Mouse (Mus musculus): Measurements from ENCODE around the gene Ank3. TPM values are rescaled to one million over a fixed set of nuclear protein-coding genes. Genes with fewer than 3 reads are reported as not detected.

Ank3 gene
- polyA plus RNA-seq, 1 experiment, result 1.2 TPM

GRCm38 (mm10) chr10:69616953-69617352 is 218.4 kb downstream of the Ank3 start:
- WGBS, result 73% methylated on average over 3 of the region's 3 CpGs
- DNase-seq (ENCODE audit: low read depth in 1 of 2, low spot score in 2 of 2), result no peak
- H3K36me3 ChIP-seq (ENCODE audit: control insufficient read depth, insufficient read depth, low read length), result no peaks in the 10 kb centered on the region

DNA sequence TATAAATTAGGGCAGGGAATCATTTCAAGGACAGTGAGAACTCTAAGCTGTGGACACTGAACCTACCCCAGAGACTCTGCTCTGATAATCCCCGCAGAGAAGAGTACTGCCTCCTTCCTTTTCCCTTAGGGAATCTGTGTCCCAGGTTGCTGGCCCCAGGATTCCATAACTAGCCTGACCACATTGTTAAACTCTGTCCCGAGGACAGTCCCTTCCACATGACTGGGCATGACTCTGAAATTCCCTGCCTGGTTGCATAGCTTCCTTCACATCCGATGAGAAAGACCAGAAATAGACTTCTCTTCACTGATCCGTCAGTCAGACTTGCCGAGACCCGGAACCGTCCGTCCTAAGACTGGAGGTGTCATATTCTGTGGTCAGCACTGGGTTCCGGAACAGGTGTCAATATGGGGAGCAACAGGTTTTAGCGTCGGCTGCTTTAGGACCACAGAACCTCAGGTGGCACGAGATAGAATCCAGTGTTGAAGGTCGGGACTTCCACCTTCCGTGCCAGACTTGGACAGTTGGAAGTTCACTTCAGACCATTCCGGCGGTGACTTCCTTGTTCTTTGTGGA is 219.1 kb downstream of the Ank3 start:
- no peak for TF ChIP-seq CTCF (IDR thresholded peaks at IDR 0.05; ENCODE audit: extremely low read depth, insufficient read depth, insufficient read length, insufficient replicate concordance)
- no peak for TF ChIP-seq POLR2A (IDR thresholded peaks at IDR 0.05; ENCODE audit: low read depth, low read length)
- no peak for DNase-seq (ENCODE audit: low read depth in 1 of 2, low spot score in 2 of 2)
- Histone ChIP-seq H3K4me1 (ENCODE audit: control insufficient read depth, insufficient read depth, insufficient read length) (no peaks in the 10 kb centered on the region), H3K36me3 (ENCODE audit: control insufficient read depth, insufficient read depth, low read length) (no peaks in the 10 kb centered on the region), H3K4me3 (ENCODE audit: extremely low read depth, insufficient read depth, insufficient read length) (no peak overlapping the region), H3K27ac (ENCODE audit: insufficient read depth, low read length) (no peak overlapping the region), H3K27me3 (ENCODE audit: control insufficient read depth, insufficient read depth, low read length) (no peaks in the 10 kb centered on the region)
- WGBS, result 88% methylated on average over 16 of the region's 16 CpGs

More at GRCm38 (mm10) chr10:69616953-69617352, 218.4 kb downstream of the Ank3 start:
- no peak overlapping the region for H3K4me3 ChIP-seq (ENCODE audit: extremely low read depth, insufficient read depth, insufficient read length)
- H3K27me3 ChIP-seq (ENCODE audit: control insufficient read depth, insufficient read depth, low read length), result no peaks in the 10 kb centered on the region
- no peak overlapping the region for H3K27ac ChIP-seq (ENCODE audit: insufficient read depth, low read length)
- TF ChIP-seq POLR2A (IDR thresholded peaks at IDR 0.05; ENCODE audit: low read depth, low read length) (no peak), CTCF (IDR thresholded peaks at IDR 0.05; ENCODE audit: extremely low read depth, insufficient read depth, insufficient read length, insufficient replicate concordance) (no peak)
- H3K4me1 ChIP-seq (ENCODE audit: control insufficient read depth, insufficient read depth, insufficient read length), result no peaks in the 10 kb centered on the region

DNA sequence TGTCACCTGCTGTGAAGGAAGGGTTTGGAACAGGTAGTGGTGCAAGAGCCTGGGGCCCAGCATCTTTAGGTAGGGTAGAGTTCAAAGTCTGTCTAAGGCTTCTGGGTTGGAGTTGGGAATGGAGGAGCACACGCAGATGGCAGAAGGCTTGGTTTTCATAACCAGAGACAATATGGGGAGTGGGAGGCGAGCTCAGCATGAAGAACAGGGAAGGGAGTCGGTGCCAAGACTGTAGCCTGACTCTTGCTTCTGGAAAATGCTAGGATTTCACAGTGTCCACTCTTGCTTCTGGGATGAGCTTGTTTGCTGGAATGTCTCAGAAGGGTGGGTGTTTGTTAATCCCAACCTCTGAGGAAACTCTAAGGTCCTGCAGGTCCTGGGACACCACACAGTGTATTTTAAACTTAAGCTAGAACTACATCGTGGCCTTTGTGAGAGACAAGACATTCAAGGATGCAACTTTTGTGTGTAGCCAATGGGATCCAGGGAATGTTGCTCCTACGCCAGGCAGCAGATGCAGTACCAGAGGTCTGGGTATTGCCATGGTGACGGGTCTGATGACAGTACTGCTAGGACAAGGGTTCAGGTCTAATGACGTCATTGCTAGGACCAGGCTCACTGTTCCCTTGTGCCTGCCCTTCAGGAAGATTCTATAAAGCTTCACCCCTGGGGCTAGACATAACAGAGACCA is 222.3 kb downstream of the Ank3 start:
- 78% methylated on average over 7 of the region's 7 CpGs for WGBS
- Histone ChIP-seq H3K27me3 (ENCODE audit: control insufficient read depth, insufficient read depth, low read length) (no peaks in the 10 kb centered on the region), H3K27ac (ENCODE audit: insufficient read depth, low read length) (no peak overlapping the region), H3K4me3 (ENCODE audit: extremely low read depth, insufficient read depth, insufficient read length) (no peak overlapping the region), H3K36me3 (ENCODE audit: control insufficient read depth, insufficient read depth, low read length) (no peaks in the 10 kb centered on the region), H3K4me1 (ENCODE audit: control insufficient read depth, insufficient read depth, insufficient read length) (no peaks in the 10 kb centered on the region)
- DNase-seq (ENCODE audit: low read depth in 1 of 2, low spot score in 2 of 2), result no peak
- TF ChIP-seq CTCF (IDR thresholded peaks at IDR 0.05; ENCODE audit: extremely low read depth, insufficient read depth, insufficient read length, insufficient replicate concordance), result no peak
- no peak for TF ChIP-seq POLR2A (IDR thresholded peaks at IDR 0.05; ENCODE audit: low read depth, low read length)

- TF ChIP-seq CTCF (IDR thresholded peaks at IDR 0.05; ENCODE audit: extremely low read depth, insufficient read depth, insufficient read length, insufficient replicate concordance), result no peak
- TF ChIP-seq POLR2A (IDR thresholded peaks at IDR 0.05; ENCODE audit: low read depth, low read length), result no peak
- Histone ChIP-seq H3K4me1 (ENCODE audit: control insufficient read depth, insufficient read depth, insufficient read length) (no peaks in the 10 kb centered on the region), H3K36me3 (ENCODE audit: control insufficient read depth, insufficient read depth, low read length) (no peaks in the 10 kb centered on the region), H3K27ac (ENCODE audit: insufficient read depth, low read length) (no peak overlapping the region), H3K27me3 (ENCODE audit: control insufficient read depth, insufficient read depth, low read length) (no peaks in the 10 kb centered on the region), H3K4me3 (ENCODE audit: extremely low read depth, insufficient read depth, insufficient read length) (no peak overlapping the region)
- 76% methylated on average over 3 of the region's 3 CpGs for WGBS
- DNase-seq (ENCODE audit: low read depth in 1 of 2, low spot score in 2 of 2), result no peak
Observed at GRCm38 (mm10) chr10:69627767-69628166, 229.2 kb downstream of the Ank3 start.

- Histone ChIP-seq H3K4me3 (ENCODE audit: extremely low read depth, insufficient read depth, insufficient read length) (no peak overlapping the region), H3K27ac (ENCODE audit: insufficient read depth, low read length) (no peak overlapping the region), H3K27me3 (ENCODE audit: control insufficient read depth, insufficient read depth, low read length) (no peaks in the 10 kb centered on the region), H3K4me1 (ENCODE audit: control insufficient read depth, insufficient read depth, insufficient read length) (no peaks in the 10 kb centered on the region), H3K36me3 (ENCODE audit: control insufficient read depth, insufficient read depth, low read length) (no peaks in the 10 kb centered on the region)
- DNase-seq (ENCODE audit: low read depth in 1 of 2, low spot score in 2 of 2), result no peak
- TF ChIP-seq CTCF (IDR thresholded peaks at IDR 0.05; ENCODE audit: extremely low read depth, insufficient read depth, insufficient read length, insufficient replicate concordance), result no peak
- no peak for TF ChIP-seq POLR2A (IDR thresholded peaks at IDR 0.05; ENCODE audit: low read depth, low read length)
- 80% methylated on average over 6 of the region's 6 CpGs for WGBS
Observed at GRCm38 (mm10) chr10:69628743-69629142, 230.2 kb downstream of the Ank3 start.

- Histone ChIP-seq H3K27me3 (ENCODE audit: control insufficient read depth, insufficient read depth, low read length) (no peaks in the 10 kb centered on the region), H3K36me3 (ENCODE audit: control insufficient read depth, insufficient read depth, low read length) (no peaks in the 10 kb centered on the region), H3K4me1 (ENCODE audit: control insufficient read depth, insufficient read depth, insufficient read length) (no peaks in the 10 kb centered on the region), H3K4me3 (ENCODE audit: extremely low read depth, insufficient read depth, insufficient read length) (no peak overlapping the region), H3K27ac (ENCODE audit: insufficient read depth, low read length) (no peak overlapping the region)
- DNase-seq (ENCODE audit: low read depth in 1 of 2, low spot score in 2 of 2), result no peak
- 42% methylated on average over 7 of the region's 7 CpGs for WGBS
- no peak for TF ChIP-seq CTCF (IDR thresholded peaks at IDR 0.05; ENCODE audit: extremely low read depth, insufficient read depth, insufficient read length, insufficient replicate concordance)
- TF ChIP-seq POLR2A (IDR thresholded peaks at IDR 0.05; ENCODE audit: low read depth, low read length), result no peak
Observed at GRCm38 (mm10) chr10:69630802-69631388, 232.3 kb downstream of the Ank3 start.

DNA sequence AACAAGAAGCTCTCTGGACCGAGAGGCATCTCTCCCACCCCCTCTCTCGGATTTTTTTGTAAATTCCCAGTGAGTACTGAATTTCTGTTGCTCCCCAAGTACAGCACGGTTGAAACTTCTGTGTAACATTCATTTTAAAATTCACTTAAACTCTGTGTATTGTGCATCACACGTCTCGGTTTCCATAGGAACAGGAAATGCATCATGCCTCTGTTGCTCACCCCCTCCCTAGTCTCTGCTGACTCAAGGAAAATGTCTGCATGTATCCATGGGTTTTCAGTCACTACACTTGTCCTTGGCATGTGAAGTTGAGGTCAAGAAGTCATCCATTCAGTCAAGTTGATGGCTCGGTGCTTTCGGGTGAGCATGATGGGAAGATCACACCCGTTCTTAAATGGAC is 234.3 kb downstream of the Ank3 start:
- WGBS, result 85% methylated on average over 8 of the region's 8 CpGs
- H3K27me3 ChIP-seq (ENCODE audit: control insufficient read depth, insufficient read depth, low read length), result no peaks in the 10 kb centered on the region
- H3K4me1 ChIP-seq (ENCODE audit: control insufficient read depth, insufficient read depth, insufficient read length), result no peaks in the 10 kb centered on the region
- no peak for DNase-seq (ENCODE audit: low read depth in 1 of 2, low spot score in 2 of 2)
- no peaks in the 10 kb centered on the region for H3K36me3 ChIP-seq (ENCODE audit: control insufficient read depth, insufficient read depth, low read length)
- H3K4me3 ChIP-seq (ENCODE audit: extremely low read depth, insufficient read depth, insufficient read length), result no peak overlapping the region
- H3K27ac ChIP-seq (ENCODE audit: insufficient read depth, low read length), result no peak overlapping the region
- TF ChIP-seq POLR2A (IDR thresholded peaks at IDR 0.05; ENCODE audit: low read depth, low read length), result no peak
- no peak for TF ChIP-seq CTCF (IDR thresholded peaks at IDR 0.05; ENCODE audit: extremely low read depth, insufficient read depth, insufficient read length, insufficient replicate concordance)

Data from spleen, adult 2 months (tissue).